Mouse (Mus musculus): Measurements from ENCODE around the gene 1700029I15Rik.

Gene 1700029I15Rik

DNA sequence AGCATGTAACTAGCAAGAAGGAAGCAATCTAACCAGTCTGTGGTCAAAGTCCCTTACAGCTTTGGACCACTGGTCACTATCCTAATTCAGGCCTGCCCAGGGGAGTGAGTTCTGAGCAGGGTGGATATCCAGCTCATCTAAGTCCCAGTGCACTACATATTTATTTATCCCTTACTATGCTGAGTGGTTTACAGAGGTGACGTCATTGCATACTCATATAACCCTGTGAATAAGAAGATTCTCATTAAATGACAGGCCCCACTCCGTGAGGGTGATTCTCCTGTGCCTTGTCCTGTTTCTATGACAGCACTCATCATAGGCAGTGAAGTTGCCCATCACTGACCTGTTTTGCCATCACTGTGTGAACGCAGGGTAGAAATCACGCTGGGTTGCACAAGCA lies 43.0 kb downstream of the 1700029I15Rik start:
- DNase-seq (ENCODE audit: low spot score in 2 of 2): no peak

DNA sequence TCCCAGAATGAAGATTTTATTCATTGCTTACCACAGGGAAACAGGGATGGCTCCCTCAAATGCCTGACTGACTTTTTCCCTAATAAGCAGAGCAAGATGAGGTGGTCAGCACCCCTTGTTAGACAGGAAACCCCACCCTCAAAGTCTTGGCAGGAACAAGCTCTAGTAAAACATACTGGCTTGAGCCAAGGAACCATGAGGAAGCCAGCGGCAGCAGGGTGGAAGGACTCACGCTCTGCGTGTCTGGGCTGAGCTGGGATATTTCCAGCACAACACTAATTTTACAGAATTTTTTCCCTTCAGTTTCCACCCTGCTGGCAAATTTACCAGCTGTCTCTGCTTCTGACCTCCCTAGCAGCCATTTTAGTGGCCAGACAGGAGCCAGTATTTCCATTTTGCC lies 44.1 kb downstream of the 1700029I15Rik start:
- DNase-seq (ENCODE audit: low spot score in 2 of 2): no peak

DNA sequence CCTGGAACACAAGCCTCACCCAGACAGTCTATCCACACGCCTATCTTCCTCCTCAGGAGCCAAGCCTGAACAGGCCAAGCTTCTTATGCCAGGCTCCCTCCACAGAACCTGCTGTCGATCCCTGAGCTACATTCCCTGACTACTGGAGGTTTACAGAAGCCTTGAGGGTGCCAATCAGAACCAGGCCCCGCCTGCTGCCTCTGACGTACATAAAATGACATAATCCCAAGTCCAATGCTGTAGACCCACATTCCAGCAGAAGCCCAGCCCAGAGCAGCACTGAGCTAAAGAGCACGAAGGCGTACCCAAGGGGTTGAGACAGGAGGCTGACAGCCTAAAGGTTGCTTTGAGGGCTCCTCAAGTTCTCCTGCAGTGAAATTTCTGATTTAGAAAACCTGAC lies 45.5 kb downstream of the 1700029I15Rik start:
- DNase-seq (ENCODE audit: low spot score in 2 of 2): peak; percentile 82 to 92

DNA sequence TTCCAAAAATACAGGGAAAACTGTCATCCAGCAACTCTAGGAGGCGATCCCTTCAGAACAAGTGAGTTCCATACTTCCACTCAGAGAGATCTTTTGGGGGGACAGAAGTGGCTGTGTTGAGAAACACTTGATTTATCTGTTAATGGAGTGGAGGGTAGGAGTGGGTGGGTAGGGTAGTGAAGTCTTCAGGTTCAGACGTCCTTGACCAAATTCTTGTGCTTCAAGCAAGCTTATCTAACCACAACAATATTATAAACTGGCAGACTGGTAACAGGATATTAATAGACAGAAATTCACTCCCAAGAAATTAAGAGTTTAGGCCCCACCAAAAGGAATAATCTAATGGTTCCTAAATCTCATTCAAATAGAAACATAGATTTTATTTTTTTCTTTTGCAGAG lies 47.8 kb downstream of the 1700029I15Rik start:
- DNase-seq (ENCODE audit: low spot score in 2 of 2): no peak

DNA sequence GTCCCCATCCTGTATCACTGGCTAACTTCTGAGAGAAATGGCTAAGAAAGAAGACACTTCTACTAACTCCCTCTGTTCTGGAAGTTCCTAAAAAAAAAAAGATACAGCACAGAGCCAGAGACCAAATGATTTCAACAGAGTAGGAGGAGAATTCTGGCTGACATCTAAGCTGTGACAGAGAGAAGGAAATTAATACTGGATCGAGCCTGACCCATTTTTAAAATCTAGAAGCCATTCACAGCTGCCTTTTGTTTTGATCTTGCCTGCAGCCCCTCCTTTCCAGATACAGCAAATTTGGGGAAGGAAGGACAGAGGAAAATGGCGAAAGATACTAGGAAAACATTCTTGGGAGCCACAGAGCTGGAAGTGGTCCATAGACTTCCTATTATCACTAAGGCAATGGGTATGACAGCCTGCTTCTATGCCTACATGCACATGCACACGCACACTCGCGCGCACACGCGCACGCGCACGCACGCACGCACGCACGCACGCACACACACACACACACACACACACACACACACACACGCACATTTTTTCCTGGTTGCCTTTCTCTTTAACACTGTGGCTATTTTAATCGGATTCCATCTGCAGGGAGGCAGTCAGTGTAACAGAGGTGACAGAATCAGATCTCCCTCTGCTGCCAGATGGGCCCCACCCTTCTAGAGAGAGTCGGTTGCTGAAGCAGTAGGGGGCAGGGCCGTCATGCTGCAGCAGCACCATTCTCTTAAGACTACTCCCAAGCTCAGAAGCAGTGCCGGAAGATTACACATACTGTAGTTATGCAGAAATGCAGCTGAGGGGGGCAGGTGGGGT lies 48.6 kb downstream of the 1700029I15Rik start:
- DNase-seq (ENCODE audit: low spot score in 2 of 2): peak; percentile 65 to 81

DNA sequence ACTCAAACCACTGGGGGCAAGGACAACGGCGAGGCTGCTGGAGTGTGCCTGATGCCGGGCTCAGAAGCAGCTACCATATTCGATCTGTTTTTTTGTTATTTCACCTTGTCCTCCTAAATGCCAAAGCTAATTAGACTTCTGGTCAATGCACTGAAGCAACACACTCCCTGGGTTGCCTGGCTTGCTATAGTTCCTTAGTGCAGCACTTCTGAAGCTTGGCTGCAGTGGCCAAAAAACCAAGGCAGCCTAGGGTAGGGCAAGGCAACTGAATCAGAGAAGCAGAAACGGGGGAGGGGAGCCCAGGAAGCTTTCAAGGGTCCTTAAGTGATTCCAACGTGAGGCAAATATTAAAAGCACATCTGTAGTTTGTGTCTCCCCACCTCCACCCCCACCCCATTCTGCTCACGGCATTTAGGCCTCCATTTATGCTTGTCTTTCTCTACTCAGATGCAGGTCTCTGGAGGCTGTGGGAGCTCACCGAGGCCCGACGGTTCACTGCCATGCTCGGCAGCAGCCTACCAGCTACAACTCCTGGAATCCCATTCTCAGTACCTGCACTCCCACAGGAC lies 49.4 kb downstream of the 1700029I15Rik start:
- DNase-seq (ENCODE audit: low spot score in 2 of 2): no peak

DNA sequence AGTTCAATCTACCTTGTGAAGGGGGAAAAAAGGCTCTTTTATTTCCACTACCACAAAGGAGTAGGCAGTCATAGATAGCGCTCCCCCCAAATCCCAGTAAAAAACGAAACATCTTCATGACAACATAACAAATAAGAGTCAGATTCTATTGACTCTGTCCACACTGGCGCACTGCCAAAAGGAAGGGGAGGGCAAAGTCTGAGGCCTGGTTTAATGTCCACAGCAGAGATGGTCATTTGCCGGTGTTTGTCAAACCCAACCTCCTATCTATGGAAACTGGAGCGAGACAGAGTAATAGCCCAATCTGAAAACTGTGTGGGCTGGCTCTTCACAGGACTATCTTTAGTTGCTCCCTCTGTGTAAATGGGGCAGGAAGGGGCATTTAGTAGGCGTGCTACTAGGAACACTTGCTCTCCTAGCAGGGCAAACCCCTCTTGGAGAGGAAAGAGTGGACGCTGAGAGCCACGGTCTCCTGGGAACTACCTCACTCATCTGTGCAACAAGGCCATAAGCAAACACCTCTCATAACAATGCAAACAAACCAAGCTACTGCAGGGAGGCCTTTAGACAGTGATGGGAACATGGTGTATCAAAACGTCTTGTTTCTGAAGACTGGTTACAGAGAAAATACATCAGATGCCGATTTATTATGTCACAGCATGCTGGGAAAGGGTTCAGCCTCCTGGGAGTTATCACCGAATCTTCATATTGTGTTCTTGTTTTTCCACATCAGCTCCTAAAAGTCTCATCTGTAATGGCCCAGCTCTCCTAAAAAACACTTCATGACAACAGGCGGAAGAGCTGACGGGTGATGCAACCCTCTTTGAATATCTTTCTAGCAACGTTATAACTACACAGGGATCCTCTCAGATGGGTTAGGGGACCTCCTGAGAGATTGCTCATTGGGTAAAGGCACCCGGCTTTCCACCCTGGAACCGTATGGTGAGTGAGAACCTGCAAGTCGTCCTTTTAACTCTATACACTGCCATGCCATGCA lies 50.3 kb downstream of the 1700029I15Rik start:
- no peak for DNase-seq (ENCODE audit: low spot score in 2 of 2)

DNA sequence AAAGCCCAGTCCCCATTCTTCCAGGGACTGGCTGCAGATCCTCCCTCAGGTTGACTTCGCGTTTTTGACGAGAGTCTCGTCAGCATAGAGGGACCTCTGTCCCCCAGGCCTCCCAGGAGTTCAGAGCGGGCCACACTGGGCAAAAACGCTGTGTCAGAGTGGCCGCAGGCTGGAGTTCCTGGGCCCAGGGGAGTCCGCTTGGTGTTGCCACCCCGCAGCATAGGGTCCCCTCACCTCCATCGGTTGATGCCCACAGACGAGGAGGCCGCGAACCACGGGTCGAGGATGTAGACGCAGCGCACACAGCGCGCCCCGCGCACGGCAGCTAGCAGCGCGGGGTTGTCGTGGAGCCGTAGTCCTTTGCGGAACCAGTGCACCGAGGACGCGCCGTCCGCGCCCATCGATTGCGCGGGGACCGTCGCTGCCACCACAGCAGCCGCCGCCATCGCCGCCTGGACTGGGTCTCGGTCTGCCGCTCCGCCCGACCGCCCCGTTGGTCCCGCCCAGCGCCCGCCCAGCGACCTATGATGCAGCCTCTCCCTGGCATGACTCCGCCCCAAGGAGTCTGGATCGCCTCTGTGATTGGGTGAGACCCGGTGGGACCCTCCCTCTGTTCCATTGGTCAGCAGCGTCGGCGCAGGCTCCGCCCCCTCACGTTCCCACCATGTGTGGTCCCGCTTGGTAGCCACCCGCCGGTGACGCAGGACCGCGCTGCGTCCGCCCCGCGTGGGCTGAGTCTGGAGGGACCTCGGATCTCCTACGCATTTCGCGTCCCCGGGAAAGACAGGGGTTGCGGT lies 51.4 kb downstream of the 1700029I15Rik start, which contains the start of gene Cry2:
Gene Cry2, minus strand, starts transcription at position 466 of the 797 bp plus-strand sequence.
- DNase-seq (ENCODE audit: low spot score in 2 of 2): peak; percentile 98 to 99

DNA sequence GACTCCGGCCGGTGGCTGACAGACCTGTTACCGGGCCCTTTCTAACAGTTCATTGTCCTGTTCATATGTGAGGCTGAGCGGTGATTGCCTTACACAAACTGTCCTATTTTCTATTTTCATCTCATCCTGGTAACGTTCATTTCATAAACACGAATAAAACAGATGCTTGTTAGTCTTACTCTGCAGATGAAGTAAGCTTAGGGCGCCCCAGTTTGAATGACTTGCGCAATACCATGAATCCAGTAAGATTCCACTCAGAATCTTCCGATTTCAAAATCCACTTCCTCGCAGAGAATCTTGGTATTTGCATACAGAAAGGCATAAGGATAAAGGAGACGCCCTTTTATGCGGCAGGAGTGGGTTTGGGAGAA lies 52.0 kb downstream of the 1700029I15Rik start:
- no peak for DNase-seq (ENCODE audit: low spot score in 2 of 2)

DNA sequence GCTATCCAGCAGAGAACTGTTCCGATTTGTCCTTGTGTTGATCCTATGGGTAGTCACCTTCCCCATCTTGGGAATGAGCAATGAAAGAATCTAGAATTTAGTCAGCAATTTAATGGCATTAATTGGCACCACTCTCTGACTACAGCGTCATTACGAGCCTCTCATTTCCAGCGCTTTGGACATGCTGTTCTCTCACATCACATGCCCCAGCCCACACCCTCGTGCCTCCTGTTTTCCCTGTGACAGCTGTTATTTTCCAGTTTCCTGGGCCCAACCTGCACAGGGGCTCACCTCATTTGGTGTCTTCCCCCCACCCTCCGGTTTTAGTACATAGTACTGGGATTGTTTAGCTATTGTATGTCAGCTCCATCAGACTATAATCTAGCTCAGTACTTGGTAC lies 52.7 kb downstream of the 1700029I15Rik start:
- no peak for DNase-seq (ENCODE audit: low spot score in 2 of 2)
